Mouse (Mus musculus): ENCODE measurements at regions not wholly inside any gene's neighbourhood (a gene's known extent, or its start where the extent isn't known, plus 50 kb on each side); places are given as distances from the start of the nearest gene placed in this dataset.

DNA sequence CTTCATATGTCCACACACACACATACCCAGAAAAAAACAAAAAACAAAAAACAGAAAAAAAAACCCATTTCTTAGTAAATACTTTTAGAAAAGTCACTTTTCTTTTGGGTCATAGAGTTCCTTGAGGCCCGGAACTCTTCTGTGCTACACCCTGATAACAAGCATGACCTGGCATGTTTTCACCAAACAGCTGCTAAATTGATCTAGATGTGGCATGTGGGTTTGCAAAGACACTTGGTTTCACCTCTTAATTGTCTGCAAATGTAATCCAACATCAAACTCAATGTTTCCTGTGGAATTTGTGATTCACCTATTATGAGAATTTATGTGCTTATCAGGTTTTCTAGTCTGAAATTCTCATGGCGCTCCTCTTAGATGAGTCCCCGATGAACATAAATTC lies 68.2 kb upstream of the Etv6 start:
- no peak for TF ChIP-seq CTCF (IDR thresholded peaks at IDR 0.05; ENCODE audit: control insufficient read depth, insufficient read depth, insufficient replicate concordance, low read depth, low read length)
- no peak for TF ChIP-seq POLR2A (IDR thresholded peaks at IDR 0.05; ENCODE audit: control insufficient read depth, low read depth, low read length)
- H3K4me1 ChIP-seq (ENCODE audit: control insufficient read depth, insufficient read depth, low read length) = no peaks in the 10 kb centered on the region
- no peaks in the 10 kb centered on the region for H3K36me3 ChIP-seq (ENCODE audit: control insufficient read depth, insufficient read depth, low read length)
- H3K4me3 ChIP-seq (ENCODE audit: control insufficient read depth, low read depth, low read length) = no peak overlapping the region
- H3K27me3 ChIP-seq (ENCODE audit: control insufficient read depth, insufficient read depth, low read length) = no peaks in the 10 kb centered on the region
- H3K27ac ChIP-seq (ENCODE audit: control insufficient read depth, insufficient read depth, low read depth, low read length) = no peak overlapping the region

GRCm38 (mm10) chr6:133972054-133972705 lies 63.3 kb upstream of the Etv6 start:
- Histone ChIP-seq H3K4me1 (ENCODE audit: control insufficient read depth, insufficient read depth, low read length) (no peaks in the 10 kb centered on the region), H3K36me3 (ENCODE audit: control insufficient read depth, insufficient read depth, low read length) (no peaks in the 10 kb centered on the region), H3K27me3 (ENCODE audit: control insufficient read depth, insufficient read depth, low read length) (no peaks in the 10 kb centered on the region), H3K27ac (ENCODE audit: control insufficient read depth, insufficient read depth, low read depth, low read length) (no peak overlapping the region), H3K4me3 (ENCODE audit: control insufficient read depth, low read depth, low read length) (no peak overlapping the region)
- TF ChIP-seq POLR2A (IDR thresholded peaks at IDR 0.05; ENCODE audit: control insufficient read depth, low read depth, low read length) = no peak
- no peak for TF ChIP-seq CTCF (IDR thresholded peaks at IDR 0.05; ENCODE audit: control insufficient read depth, insufficient read depth, insufficient replicate concordance, low read depth, low read length)

- no peak overlapping the region for H3K4me3 ChIP-seq (ENCODE audit: control insufficient read depth, low read depth, low read length)
- no peak overlapping the region for H3K27ac ChIP-seq (ENCODE audit: control insufficient read depth, insufficient read depth, low read depth, low read length)
- no peaks in the 10 kb centered on the region for H3K27me3 ChIP-seq (ENCODE audit: control insufficient read depth, insufficient read depth, low read length)
- H3K36me3 ChIP-seq (ENCODE audit: control insufficient read depth, insufficient read depth, low read length) = no peaks in the 10 kb centered on the region
- TF ChIP-seq CTCF (IDR thresholded peaks at IDR 0.05; ENCODE audit: control insufficient read depth, insufficient read depth, insufficient replicate concordance, low read depth, low read length) = no peak
- TF ChIP-seq POLR2A (IDR thresholded peaks at IDR 0.05; ENCODE audit: control insufficient read depth, low read depth, low read length) = no peak
- H3K4me1 ChIP-seq (ENCODE audit: control insufficient read depth, insufficient read depth, low read length) = no peaks in the 10 kb centered on the region
Measured at GRCm38 (mm10) chr6:133973205-133973838, 62.2 kb upstream of the Etv6 start.

GRCm38 (mm10) chr6:133975951-133976350 lies 59.5 kb upstream of the Etv6 start:
- no peaks in the 10 kb centered on the region for H3K4me1 ChIP-seq (ENCODE audit: control insufficient read depth, insufficient read depth, low read length)
- TF ChIP-seq POLR2A (IDR thresholded peaks at IDR 0.05; ENCODE audit: control insufficient read depth, low read depth, low read length) = no peak
- TF ChIP-seq CTCF (IDR thresholded peaks at IDR 0.05; ENCODE audit: control insufficient read depth, insufficient read depth, insufficient replicate concordance, low read depth, low read length) = no peak
- no peak overlapping the region for H3K27ac ChIP-seq (ENCODE audit: control insufficient read depth, insufficient read depth, low read depth, low read length)
- H3K36me3 ChIP-seq (ENCODE audit: control insufficient read depth, insufficient read depth, low read length) = no peaks in the 10 kb centered on the region
- H3K27me3 ChIP-seq (ENCODE audit: control insufficient read depth, insufficient read depth, low read length) = no peaks in the 10 kb centered on the region
- no peak overlapping the region for H3K4me3 ChIP-seq (ENCODE audit: control insufficient read depth, low read depth, low read length)

GRCm38 (mm10) chr6:133976854-133977253 lies 58.6 kb upstream of the Etv6 start:
- Histone ChIP-seq H3K36me3 (ENCODE audit: control insufficient read depth, insufficient read depth, low read length) (no peaks in the 10 kb centered on the region), H3K27me3 (ENCODE audit: control insufficient read depth, insufficient read depth, low read length) (no peaks in the 10 kb centered on the region), H3K4me1 (ENCODE audit: control insufficient read depth, insufficient read depth, low read length) (no peaks in the 10 kb centered on the region), H3K27ac (ENCODE audit: control insufficient read depth, insufficient read depth, low read depth, low read length) (no peak overlapping the region), H3K4me3 (ENCODE audit: control insufficient read depth, low read depth, low read length) (no peak overlapping the region)
- no peak for TF ChIP-seq POLR2A (IDR thresholded peaks at IDR 0.05; ENCODE audit: control insufficient read depth, low read depth, low read length)
- no peak for TF ChIP-seq CTCF (IDR thresholded peaks at IDR 0.05; ENCODE audit: control insufficient read depth, insufficient read depth, insufficient replicate concordance, low read depth, low read length)

GRCm38 (mm10) chr6:133983804-133984514 lies 51.5 kb upstream of the Etv6 start:
- peaks cover 4% of the 10 kb centered on the region; the same call in 1 of the 2 replicates for H3K4me1 ChIP-seq (ENCODE audit: control insufficient read depth, insufficient read depth, low read length)
- H3K27ac ChIP-seq (ENCODE audit: control insufficient read depth, insufficient read depth, low read depth, low read length) = no peak overlapping the region
- no peaks in the 10 kb centered on the region for H3K27me3 ChIP-seq (ENCODE audit: control insufficient read depth, insufficient read depth, low read length)
- TF ChIP-seq CTCF (IDR thresholded peaks at IDR 0.05; ENCODE audit: control insufficient read depth, insufficient read depth, insufficient replicate concordance, low read depth, low read length) = no peak
- TF ChIP-seq POLR2A (IDR thresholded peaks at IDR 0.05; ENCODE audit: control insufficient read depth, low read depth, low read length) = no peak
- H3K4me3 ChIP-seq (ENCODE audit: control insufficient read depth, low read depth, low read length) = no peak overlapping the region
- no peaks in the 10 kb centered on the region for H3K36me3 ChIP-seq (ENCODE audit: control insufficient read depth, insufficient read depth, low read length)

GRCm38 (mm10) chr6:133984666-133985355 lies 50.7 kb upstream of the Etv6 start:
- Histone ChIP-seq H3K4me3 (ENCODE audit: control insufficient read depth, low read depth, low read length) (no peak overlapping the region; the same call in 1 of the 2 replicates), H3K36me3 (ENCODE audit: control insufficient read depth, insufficient read depth, low read length) (no peaks in the 10 kb centered on the region), H3K4me1 (ENCODE audit: control insufficient read depth, insufficient read depth, low read length) (peaks cover 4% of the 10 kb centered on the region; the same call in 1 of the 2 replicates), H3K27me3 (ENCODE audit: control insufficient read depth, insufficient read depth, low read length) (no peaks in the 10 kb centered on the region), H3K27ac (ENCODE audit: control insufficient read depth, insufficient read depth, low read depth, low read length) (no peak overlapping the region)
- TF ChIP-seq CTCF (IDR thresholded peaks at IDR 0.05; ENCODE audit: control insufficient read depth, insufficient read depth, insufficient replicate concordance, low read depth, low read length) (no peak), POLR2A (IDR thresholded peaks at IDR 0.05; ENCODE audit: control insufficient read depth, low read depth, low read length) (no peak)

Data from testis, adult 2 months (tissue).